Mouse (Mus musculus): Measurements from ENCODE around the gene Mdh1. TPM values are rescaled to one million over a fixed set of nuclear protein-coding genes. Genes with fewer than 3 reads are reported as not detected.
"Not testable (repeated sequence)": the region's sequence is repeated elsewhere in the genome, so short reads cannot be mapped to it uniquely, and the experiment has no call there.

The Mdh1 gene
- total RNA-seq, 2 experiments from 2014 or later = 1,804 to 1,839 TPM

GRCm38 (mm10) chr11:21545021-21545420 is 27.1 kb downstream of the Mdh1 start:
- no peak for DNase-seq

- no peak for DNase-seq
Observed at GRCm38 (mm10) chr11:21542731-21543130, 29.4 kb downstream of the Mdh1 start.

GRCm38 (mm10) chr11:21540622-21541021 is 31.5 kb downstream of the Mdh1 start:
- DNase-seq = no peak

- DNase-seq = no peak
Observed at GRCm38 (mm10) chr11:21540072-21540471, 32.1 kb downstream of the Mdh1 start.

GRCm38 (mm10) chr11:21530856-21531255 is 41.3 kb downstream of the Mdh1 start:
- DNase-seq = not testable (repeated sequence)

- no peak for DNase-seq
Observed at GRCm38 (mm10) chr11:21528676-21529394, 43.3 kb downstream of the Mdh1 start.

GRCm38 (mm10) chr11:21517726-21518125 is 54.4 kb downstream of the Mdh1 start:
- DNase-seq = no peak

- not testable (repeated sequence) for DNase-seq
Observed at GRCm38 (mm10) chr11:21516396-21516795, 55.8 kb downstream of the Mdh1 start.

GRCm38 (mm10) chr11:21510577-21510976 is 61.6 kb downstream of the Mdh1 start:
- not testable (repeated sequence) for DNase-seq

- not testable (repeated sequence) for DNase-seq
Observed at GRCm38 (mm10) chr11:21508713-21509112, 63.5 kb downstream of the Mdh1 start.

GRCm38 (mm10) chr11:21507073-21507472 is 65.1 kb downstream of the Mdh1 start:
- DNase-seq = not testable (repeated sequence)

Small RNA genes lying within 50 kb of the gene (microRNA-seq; reads per million reads assigned to microRNA genes)
- gene Gm22990 = 0 reads per million in 2 experiments

Other genes with a start within 250 kb of the Mdh1 start
- 100 to 1,000 TPM; 216 to 221 TPM for gene Ugp2, start 201.2 kb downstream of the Mdh1 start, total RNA-seq (2021)
- gene Wdpcp, start 132 bp downstream of the Mdh1 start, total RNA-seq (2021) = 1 to 10 TPM; 7.9 to 8.9 TPM